Mouse (Mus musculus): ENCODE data around the gene 6430571L13Rik. TPM values are rescaled to one million over a fixed set of nuclear protein-coding genes. Genes with fewer than 3 reads are reported as not detected.

The 6430571L13Rik gene
- polyA plus RNA-seq, 1 experiment from 2014 or later = 1.6 TPM

GRCm38 (mm10) chr9:107309600-107309999 lies 30.8 kb upstream of the 6430571L13Rik start:
- 75% methylated on average over 5 of the region's 5 CpGs for WGBS
- ATAC-seq (ENCODE audit: low FRiP score) (no peak), DNase-seq (ENCODE audit: low spot score) (no peak)
- H3K4me2 ChIP-seq (replicated peaks; ENCODE audit: low read depth, low read length) = no peak overlapping the region
- no peak overlapping the region for H3K27ac ChIP-seq (ENCODE audit: low read depth, low read length)
- no peaks in the 10 kb centered on the region for H3K27me3 ChIP-seq (ENCODE audit: control insufficient read depth, insufficient read depth, low read length)
- no peaks in the 10 kb centered on the region for H3K36me3 ChIP-seq (ENCODE audit: control insufficient read depth, insufficient read depth, low read length)
- H3K4me3 ChIP-seq (ENCODE audit: low read depth, low read length) = no peak overlapping the region
- H3K9ac ChIP-seq (ENCODE audit: low read depth, low read length) = no peak overlapping the region
- no peaks in the 10 kb centered on the region for H3K9me3 ChIP-seq (ENCODE audit: control insufficient read depth, low read length)
- no peaks in the 10 kb centered on the region for H3K4me1 ChIP-seq (replicated peaks; ENCODE audit: control insufficient read depth, insufficient read depth, low read length)

- Histone ChIP-seq H3K36me3 (ENCODE audit: control insufficient read depth, insufficient read depth, low read length) (no peaks in the 10 kb centered on the region), H3K9me3 (ENCODE audit: control insufficient read depth, low read length) (no peaks in the 10 kb centered on the region), H3K9ac (ENCODE audit: low read depth, low read length) (no peak overlapping the region), H3K4me2 (replicated peaks; ENCODE audit: low read depth, low read length) (no peak overlapping the region), H3K4me1 (replicated peaks; ENCODE audit: control insufficient read depth, insufficient read depth, low read length) (no peaks in the 10 kb centered on the region), H3K4me3 (ENCODE audit: low read depth, low read length) (no peak overlapping the region), H3K27ac (ENCODE audit: low read depth, low read length) (no peak overlapping the region), H3K27me3 (ENCODE audit: control insufficient read depth, insufficient read depth, low read length) (no peaks in the 10 kb centered on the region)
- ATAC-seq (ENCODE audit: low FRiP score) (no peak), DNase-seq (ENCODE audit: low spot score) (no peak)
- WGBS = 71% methylated on average over 10 of the region's 10 CpGs
Observed at GRCm38 (mm10) chr9:107312811-107313584, 27.4 kb upstream of the 6430571L13Rik start.

- Histone ChIP-seq H3K9me3 (ENCODE audit: control insufficient read depth, low read length) (no peaks in the 10 kb centered on the region), H3K4me3 (ENCODE audit: low read depth, low read length) (no peak overlapping the region), H3K36me3 (ENCODE audit: control insufficient read depth, insufficient read depth, low read length) (no peaks in the 10 kb centered on the region), H3K27ac (ENCODE audit: low read depth, low read length) (no peak overlapping the region), H3K4me2 (replicated peaks; ENCODE audit: low read depth, low read length) (no peak overlapping the region), H3K9ac (ENCODE audit: low read depth, low read length) (no peak overlapping the region), H3K4me1 (replicated peaks; ENCODE audit: control insufficient read depth, insufficient read depth, low read length) (no peaks in the 10 kb centered on the region), H3K27me3 (ENCODE audit: control insufficient read depth, insufficient read depth, low read length) (no peaks in the 10 kb centered on the region)
- ATAC-seq (ENCODE audit: low FRiP score) = no peak
- WGBS = 90% methylated on average over 3 of the region's 3 CpGs
- no peak for DNase-seq (ENCODE audit: low spot score)
Observed at GRCm38 (mm10) chr9:107313926-107314325, 26.5 kb upstream of the 6430571L13Rik start.

- H3K9ac ChIP-seq (ENCODE audit: low read depth, low read length) = no peak overlapping the region
- H3K4me2 ChIP-seq (replicated peaks; ENCODE audit: low read depth, low read length) = no peak overlapping the region
- no peak overlapping the region for H3K4me3 ChIP-seq (ENCODE audit: low read depth, low read length)
- H3K27ac ChIP-seq (ENCODE audit: low read depth, low read length) = no peak overlapping the region
- DNase-seq (ENCODE audit: low spot score) (no peak), ATAC-seq (ENCODE audit: low FRiP score) (no peak)
- no peaks in the 10 kb centered on the region for H3K4me1 ChIP-seq (replicated peaks; ENCODE audit: control insufficient read depth, insufficient read depth, low read length)
- WGBS = 79% methylated on average over 2 of the region's 2 CpGs
- H3K36me3 ChIP-seq (ENCODE audit: control insufficient read depth, insufficient read depth, low read length) = no peaks in the 10 kb centered on the region
- H3K27me3 ChIP-seq (ENCODE audit: control insufficient read depth, insufficient read depth, low read length) = no peaks in the 10 kb centered on the region
- H3K9me3 ChIP-seq (ENCODE audit: control insufficient read depth, low read length) = no peaks in the 10 kb centered on the region
Observed at GRCm38 (mm10) chr9:107315791-107316190, 24.6 kb upstream of the 6430571L13Rik start.

- 83% methylated on average over 8 of the region's 8 CpGs for WGBS
- Histone ChIP-seq H3K4me1 (replicated peaks; ENCODE audit: control insufficient read depth, insufficient read depth, low read length) (no peaks in the 10 kb centered on the region), H3K4me2 (replicated peaks; ENCODE audit: low read depth, low read length) (no peak overlapping the region), H3K27ac (ENCODE audit: low read depth, low read length) (no peak overlapping the region), H3K27me3 (ENCODE audit: control insufficient read depth, insufficient read depth, low read length) (no peaks in the 10 kb centered on the region), H3K9me3 (ENCODE audit: control insufficient read depth, low read length) (no peaks in the 10 kb centered on the region), H3K9ac (ENCODE audit: low read depth, low read length) (no peak overlapping the region), H3K4me3 (ENCODE audit: low read depth, low read length) (no peak overlapping the region), H3K36me3 (ENCODE audit: control insufficient read depth, insufficient read depth, low read length) (no peaks in the 10 kb centered on the region)
- ATAC-seq (ENCODE audit: low FRiP score) (no peak), DNase-seq (ENCODE audit: low spot score) (no peak)
Observed at GRCm38 (mm10) chr9:107322461-107323050, 17.8 kb upstream of the 6430571L13Rik start.

- Histone ChIP-seq H3K4me2 (replicated peaks; ENCODE audit: low read depth, low read length) (no peak overlapping the region), H3K4me3 (ENCODE audit: low read depth, low read length) (no peak overlapping the region), H3K9me3 (ENCODE audit: control insufficient read depth, low read length) (no peaks in the 10 kb centered on the region), H3K4me1 (replicated peaks; ENCODE audit: control insufficient read depth, insufficient read depth, low read length) (no peaks in the 10 kb centered on the region), H3K36me3 (ENCODE audit: control insufficient read depth, insufficient read depth, low read length) (no peaks in the 10 kb centered on the region), H3K9ac (ENCODE audit: low read depth, low read length) (no peak overlapping the region), H3K27me3 (ENCODE audit: control insufficient read depth, insufficient read depth, low read length) (no peaks in the 10 kb centered on the region), H3K27ac (ENCODE audit: low read depth, low read length) (no peak overlapping the region)
- DNase-seq (ENCODE audit: low spot score) = no peak
- WGBS = 81% methylated on average over 6 of the region's 6 CpGs
- no peak for ATAC-seq (ENCODE audit: low FRiP score)
Observed at GRCm38 (mm10) chr9:107323558-107323957, 16.8 kb upstream of the 6430571L13Rik start.

- Histone ChIP-seq H3K4me2 (replicated peaks; ENCODE audit: low read depth, low read length) (no peak overlapping the region), H3K4me3 (ENCODE audit: low read depth, low read length) (no peak overlapping the region), H3K27ac (ENCODE audit: low read depth, low read length) (no peak overlapping the region), H3K36me3 (ENCODE audit: control insufficient read depth, insufficient read depth, low read length) (no peaks in the 10 kb centered on the region), H3K9me3 (ENCODE audit: control insufficient read depth, low read length) (no peaks in the 10 kb centered on the region), H3K27me3 (ENCODE audit: control insufficient read depth, insufficient read depth, low read length) (no peaks in the 10 kb centered on the region), H3K9ac (ENCODE audit: low read depth, low read length) (no peak overlapping the region), H3K4me1 (replicated peaks; ENCODE audit: control insufficient read depth, insufficient read depth, low read length) (no peaks in the 10 kb centered on the region)
- DNase-seq (ENCODE audit: low spot score) (no peak), ATAC-seq (ENCODE audit: low FRiP score) (no peak)
- 54% methylated on average over 4 of the region's 4 CpGs for WGBS
Observed at GRCm38 (mm10) chr9:107324799-107325561, 15.4 kb upstream of the 6430571L13Rik start.

GRCm38 (mm10) chr9:107325904-107326303 lies 14.5 kb upstream of the 6430571L13Rik start:
- no peaks in the 10 kb centered on the region for H3K9me3 ChIP-seq (ENCODE audit: control insufficient read depth, low read length)
- no peak overlapping the region for H3K4me2 ChIP-seq (replicated peaks; ENCODE audit: low read depth, low read length)
- no peaks in the 10 kb centered on the region for H3K4me1 ChIP-seq (replicated peaks; ENCODE audit: control insufficient read depth, insufficient read depth, low read length)
- H3K27me3 ChIP-seq (ENCODE audit: control insufficient read depth, insufficient read depth, low read length) = no peaks in the 10 kb centered on the region
- ATAC-seq (ENCODE audit: low FRiP score) = no peak
- no peaks in the 10 kb centered on the region for H3K36me3 ChIP-seq (ENCODE audit: control insufficient read depth, insufficient read depth, low read length)
- no peak overlapping the region for H3K9ac ChIP-seq (ENCODE audit: low read depth, low read length)
- DNase-seq (ENCODE audit: low spot score) = no peak
- no peak overlapping the region for H3K4me3 ChIP-seq (ENCODE audit: low read depth, low read length)
- WGBS = 86% methylated on average over 7 of the region's 7 CpGs
- H3K27ac ChIP-seq (ENCODE audit: low read depth, low read length) = no peak overlapping the region

Measured in hindbrain, embryonic 11.5 days (tissue).